In genomic region chr1:194687746-194688145, GRCm38 (mm10) we compare ENCODE assay signal across 16 mouse cellular contexts.
DNase-seq lines count a peak whose midpoint lies in the region; ATAC-seq and TF ChIP-seq lines count a peak whose summit lies in the region.
"Had no signal": no experiment of that assay in that cellular context is flagged by ENCODE, and none has a peak within 500 bp of the region (broad histone marks: within the 10 kb centered on the region; RNA-seq: fewer than 3 reads in every experiment).

No protein-coding gene starts in this region.

- ATAC-seq in forebrain, embryonic 16.5 days: 0 out of 2 replicates have a peak, but pooled peaks have one; percentile 34
- no peak for ATAC-seq in forebrain, embryonic 12.5 days (ENCODE audit: low FRiP score)
- 0 out of 2 replicates have a peak, but pooled peaks have one; percentile 50 for ATAC-seq in lung, embryonic 15.5 days (ENCODE audit: borderline replicate concordance, extremely low read depth, low FRiP score, low TSS enrichment)
- ATAC-seq in heart, embryonic 12.5 days (ENCODE audit: insufficient number of reproducible peaks, low FRiP score): peak; percentile 74
- ATAC-seq: intestine, embryonic 15.5 days had no signal

- H3K4me3 ChIP-seq in forebrain, embryonic 16.5 days (replicated peaks; ENCODE audit: low read length): no peak overlapping the region
- no peak overlapping the region for H3K4me3 ChIP-seq in forebrain, embryonic 12.5 days (replicated peaks)
- H3K4me3 ChIP-seq in lung, embryonic 15.5 days: no peak overlapping the region
- no peak overlapping the region for H3K4me3 ChIP-seq in heart, embryonic 12.5 days
- no peak overlapping the region for H3K4me3 ChIP-seq in myocyte
- H3K4me3 ChIP-seq: embryonic facial prominence, embryonic 12.5 days; intestine, embryonic 15.5 days; liver, embryonic 13.5 days; midbrain, embryonic 10.5 days had no signal

- H3K4me2 ChIP-seq in forebrain, embryonic 16.5 days (ENCODE audit: low read length): no peak overlapping the region
- no peak overlapping the region for H3K4me2 ChIP-seq in forebrain, embryonic 12.5 days
- no peak overlapping the region for H3K4me2 ChIP-seq in lung, embryonic 15.5 days
- no peak overlapping the region for H3K4me2 ChIP-seq in heart, embryonic 12.5 days
- H3K4me2 ChIP-seq in myocyte (ENCODE audit: low read depth): peak overlapping the region; percentile 40
- H3K4me2 ChIP-seq: embryonic facial prominence, embryonic 12.5 days; intestine, embryonic 15.5 days; liver, embryonic 13.5 days had no signal

- WGBS in forebrain, embryonic 16.5 days: 43% methylated on average over 1 of the region's 1 CpGs
- 67% methylated on average over 1 of the region's 1 CpGs for WGBS in forebrain, embryonic 12.5 days
- 40% methylated on average over 1 of the region's 1 CpGs for WGBS in lung, embryonic 15.5 days
- 5% methylated on average over 1 of the region's 1 CpGs for WGBS in heart, embryonic 12.5 days

- no peak overlapping the region for H3ac ChIP-seq in myocyte (ENCODE audit: control insufficient read depth, insufficient read length)

- peaks cover 24% of the 10 kb centered on the region for H3K4me1 ChIP-seq in forebrain, embryonic 16.5 days (replicated peaks; ENCODE audit: control insufficient read depth, insufficient read depth, low read length)
- 0 out of 2 replicates have a peak, but pooled peaks cover 6% of the 10 kb centered on the region for H3K4me1 ChIP-seq in forebrain, embryonic 12.5 days
- 0 out of 2 replicates have a peak, but pooled peaks cover 2% of the 10 kb centered on the region for H3K4me1 ChIP-seq in lung, embryonic 15.5 days
- H3K4me1 ChIP-seq in heart, embryonic 12.5 days (replicated peaks): peaks cover 53% of the 10 kb centered on the region
- H3K4me1 ChIP-seq: intestine, embryonic 15.5 days; liver, embryonic 13.5 days had no signal

- no peaks in the 10 kb centered on the region for H3K27me3 ChIP-seq in forebrain, embryonic 16.5 days (replicated peaks; ENCODE audit: control insufficient read depth, insufficient read depth, low read length)
- H3K27me3 ChIP-seq in forebrain, embryonic 12.5 days: no peaks in the 10 kb centered on the region
- no peaks in the 10 kb centered on the region for H3K27me3 ChIP-seq in lung, embryonic 15.5 days
- H3K27me3 ChIP-seq in heart, embryonic 12.5 days (replicated peaks): no peaks in the 10 kb centered on the region
- no peaks in the 10 kb centered on the region for H3K27me3 ChIP-seq in myocyte (ENCODE audit: control insufficient read depth, insufficient read depth, insufficient read length)
- H3K27me3 ChIP-seq: embryonic facial prominence, embryonic 12.5 days; intestine, embryonic 15.5 days; liver, embryonic 13.5 days had no signal

- DNase-seq in lung, postnatal 25 days (ENCODE audit: low spot score): no peak
- no peak for DNase-seq in Muller cell, postnatal 12 days (ENCODE audit: inconsistent ontology term)
- no peak for DNase-seq in layer of hippocampus, adult 9-10 months (ENCODE audit: low spot score)
- DNase-seq: cerebellum, adult 9-11 months; kidney, postnatal 4 days; liver, embryonic 13.5 days; right cerebral cortex, postnatal 25 days; thymus, adult 2 months had no signal

- no peaks in the 10 kb centered on the region for H3K9me3 ChIP-seq in forebrain, embryonic 16.5 days (ENCODE audit: control insufficient read depth, low read length)
- no peaks in the 10 kb centered on the region for H3K9me3 ChIP-seq in forebrain, embryonic 12.5 days
- no peaks in the 10 kb centered on the region for H3K9me3 ChIP-seq in lung, embryonic 15.5 days
- H3K9me3 ChIP-seq in heart, embryonic 12.5 days (replicated peaks): no peaks in the 10 kb centered on the region
- H3K9me3 ChIP-seq: embryonic facial prominence, embryonic 12.5 days; intestine, embryonic 15.5 days; liver, embryonic 13.5 days; midbrain, embryonic 10.5 days had no signal

- H3K27ac ChIP-seq in forebrain, embryonic 16.5 days (ENCODE audit: low read length): peak overlapping the region; percentile 10; the same call in 1 of the 2 replicates
- no peak overlapping the region for H3K27ac ChIP-seq in forebrain, embryonic 12.5 days
- H3K27ac ChIP-seq in lung, embryonic 15.5 days: no peak overlapping the region
- peak overlapping the region; percentile 84 for H3K27ac ChIP-seq in heart, embryonic 12.5 days (ENCODE audit: poor library complexity, severe bottlenecking)
- H3K27ac ChIP-seq: embryonic facial prominence, embryonic 12.5 days; intestine, embryonic 15.5 days; liver, embryonic 13.5 days; midbrain, embryonic 10.5 days had no signal

- H3K79me2 ChIP-seq in myocyte (ENCODE audit: control insufficient read depth, insufficient read depth): no peaks in the 10 kb centered on the region

- H3K36me3 ChIP-seq in forebrain, embryonic 16.5 days (ENCODE audit: control insufficient read depth, insufficient read depth): no peaks in the 10 kb centered on the region
- H3K36me3 ChIP-seq in forebrain, embryonic 12.5 days (replicated peaks): no peaks in the 10 kb centered on the region
- no peaks in the 10 kb centered on the region for H3K36me3 ChIP-seq in lung, embryonic 15.5 days
- no peaks in the 10 kb centered on the region for H3K36me3 ChIP-seq in heart, embryonic 12.5 days
- no peaks in the 10 kb centered on the region for H3K36me3 ChIP-seq in myocyte (ENCODE audit: control insufficient read depth, insufficient read depth)
- H3K36me3 ChIP-seq: embryonic facial prominence, embryonic 12.5 days; intestine, embryonic 15.5 days; liver, embryonic 13.5 days; midbrain, embryonic 10.5 days had no signal

- no peak for TF ChIP-seq POLR2A in myocyte (IDR thresholded peaks at IDR 0.05; ENCODE audit: insufficient read length, low read depth)

- H3K9ac ChIP-seq in forebrain, embryonic 16.5 days (replicated peaks; ENCODE audit: low read depth, low read length): no peak overlapping the region
- H3K9ac ChIP-seq in forebrain, embryonic 12.5 days: no peak overlapping the region
- H3K9ac ChIP-seq in lung, embryonic 15.5 days: no peak overlapping the region
- H3K9ac ChIP-seq in heart, embryonic 12.5 days: no peak overlapping the region
- H3K9ac ChIP-seq: embryonic facial prominence, embryonic 12.5 days; intestine, embryonic 15.5 days; liver, embryonic 13.5 days had no signal

TF ChIP-seq in myocyte, 11 proteins besides CTCF, POLR2A, EP300 and RAD21:
- TF ChIP-seq MYOD1 (IDR thresholded peaks at IDR 0.05; ENCODE audit: control insufficient read depth in 1 of 3, insufficient read length in 2 of 3, low read depth in 2 of 3) (peak in 1 of 3 experiments; percentile 24), MYOG (IDR thresholded peaks at IDR 0.05; ENCODE audit: control insufficient read depth in 1 of 3, insufficient read depth in 1 of 3, insufficient read length in 2 of 3, low read depth in 2 of 3) (no peak)

Comparison
In these comparisons a context has a peak if more than half of its experiments do, and no peak if none do; other contexts are left out.
1. H3K27ac ChIP-seq: peak in forebrain, embryonic 16.5 days (single experiment) and heart, embryonic 12.5 days (single experiment); none in forebrain, embryonic 12.5 days (single experiment) and lung, embryonic 15.5 days (single experiment).